Mouse (Mus musculus): ENCODE measurements around the gene Enc1. TPM values are rescaled to one million over a fixed set of nuclear protein-coding genes. Genes with fewer than 3 reads are reported as not detected.
A peak's percentile ranks its signal among the peaks of the same experiment; 100 is the strongest.

The Enc1 gene
- polyA plus RNA-seq, 1 experiment from 2014 or later = 8.2 TPM

GRCm38 (mm10) chr13:97234785-97235417 lies 6.0 kb upstream of the Enc1 start:
- ATAC-seq (replicated peaks; ENCODE audit: low FRiP score, low TSS enrichment, low read depth) = peak; percentile 41; the same call in 1 of the 2 replicates
- Histone ChIP-seq H3K9ac (ENCODE audit: low read length) (0 out of 2 replicates have a peak overlapping the region, but pooled peaks have one; percentile 11), H3K27me3 (replicated peaks; ENCODE audit: control insufficient read depth, insufficient read depth, low read length) (no peaks in the 10 kb centered on the region), H3K4me2 (ENCODE audit: low read length) (peak overlapping the region; percentile 44), H3K4me3 (ENCODE audit: low read depth, low read length) (peak overlapping the region; percentile 5; the same call in 1 of the 2 replicates), H3K4me1 (replicated peaks; ENCODE audit: control insufficient read depth, insufficient read depth, low read length) (peaks cover 17% of the 10 kb centered on the region), H3K27ac (ENCODE audit: low read depth) (no peak overlapping the region), H3K9me3 (ENCODE audit: control insufficient read depth, low read length) (no peaks in the 10 kb centered on the region), H3K36me3 (ENCODE audit: control insufficient read depth, insufficient read depth, low read length) (no peaks in the 10 kb centered on the region)
- peak; percentile 88 for DNase-seq (ENCODE audit: low spot score)
- 19% methylated on average over 17 of the region's 17 CpGs for WGBS

- ATAC-seq (replicated peaks; ENCODE audit: low FRiP score, low TSS enrichment, low read depth) (no peak), DNase-seq (ENCODE audit: low spot score) (no peak)
- Histone ChIP-seq H3K9me3 (ENCODE audit: control insufficient read depth, low read length) (no peaks in the 10 kb centered on the region), H3K9ac (ENCODE audit: low read length) (no peak overlapping the region), H3K4me1 (replicated peaks; ENCODE audit: control insufficient read depth, insufficient read depth, low read length) (peaks cover 20% of the 10 kb centered on the region), H3K4me3 (ENCODE audit: low read depth, low read length) (no peak overlapping the region), H3K27ac (ENCODE audit: low read depth) (no peak overlapping the region), H3K36me3 (ENCODE audit: control insufficient read depth, insufficient read depth, low read length) (no peaks in the 10 kb centered on the region), H3K27me3 (replicated peaks; ENCODE audit: control insufficient read depth, insufficient read depth, low read length) (no peaks in the 10 kb centered on the region), H3K4me2 (ENCODE audit: low read length) (no peak overlapping the region)
- 80% methylated on average over 6 of the region's 6 CpGs for WGBS
Measured at GRCm38 (mm10) chr13:97235911-97236310, 5.0 kb upstream of the Enc1 start.

- 60% methylated on average over 3 of the region's 3 CpGs for WGBS
- DNase-seq (ENCODE audit: low spot score) = no peak
- Histone ChIP-seq H3K4me2 (ENCODE audit: low read length) (no peak overlapping the region), H3K9me3 (ENCODE audit: control insufficient read depth, low read length) (no peaks in the 10 kb centered on the region), H3K27me3 (replicated peaks; ENCODE audit: control insufficient read depth, insufficient read depth, low read length) (no peaks in the 10 kb centered on the region), H3K4me3 (ENCODE audit: low read depth, low read length) (no peak overlapping the region), H3K27ac (ENCODE audit: low read depth) (peak overlapping the region; percentile 98), H3K36me3 (ENCODE audit: control insufficient read depth, insufficient read depth, low read length) (no peaks in the 10 kb centered on the region), H3K4me1 (replicated peaks; ENCODE audit: control insufficient read depth, insufficient read depth, low read length) (peaks cover 27% of the 10 kb centered on the region), H3K9ac (ENCODE audit: low read length) (no peak overlapping the region)
- no peak for ATAC-seq (replicated peaks; ENCODE audit: low FRiP score, low TSS enrichment, low read depth)
Measured at GRCm38 (mm10) chr13:97237700-97238099, 3.2 kb upstream of the Enc1 start.

GRCm38 (mm10) chr13:97238181-97238981 lies 2.5 kb upstream of the Enc1 start:
- ATAC-seq (replicated peaks; ENCODE audit: low FRiP score, low TSS enrichment, low read depth) (no peak), DNase-seq (ENCODE audit: low spot score) (peak; percentile 65)
- peak overlapping the region; percentile 20 for H3K4me2 ChIP-seq (ENCODE audit: low read length)
- WGBS = 31% methylated on average over 16 of the region's 16 CpGs
- no peaks in the 10 kb centered on the region for H3K27me3 ChIP-seq (replicated peaks; ENCODE audit: control insufficient read depth, insufficient read depth, low read length)
- no peaks in the 10 kb centered on the region for H3K9me3 ChIP-seq (ENCODE audit: control insufficient read depth, low read length)
- H3K9ac ChIP-seq (ENCODE audit: low read length) = no peak overlapping the region
- H3K4me3 ChIP-seq (ENCODE audit: low read depth, low read length) = no peak overlapping the region
- peak overlapping the region; percentile 98 for H3K27ac ChIP-seq (ENCODE audit: low read depth)
- H3K36me3 ChIP-seq (ENCODE audit: control insufficient read depth, insufficient read depth, low read length) = no peaks in the 10 kb centered on the region
- H3K4me1 ChIP-seq (replicated peaks; ENCODE audit: control insufficient read depth, insufficient read depth, low read length) = peaks cover 33% of the 10 kb centered on the region

- ATAC-seq (replicated peaks; ENCODE audit: low FRiP score, low TSS enrichment, low read depth) (no peak), DNase-seq (ENCODE audit: low spot score) (peak; percentile 77)
- Histone ChIP-seq H3K4me1 (replicated peaks; ENCODE audit: control insufficient read depth, insufficient read depth, low read length) (peaks cover 45% of the 10 kb centered on the region), H3K9ac (ENCODE audit: low read length) (no peak overlapping the region), H3K9me3 (ENCODE audit: control insufficient read depth, low read length) (no peaks in the 10 kb centered on the region), H3K27ac (ENCODE audit: low read depth) (peak overlapping the region; percentile 98), H3K36me3 (ENCODE audit: control insufficient read depth, insufficient read depth, low read length) (no peaks in the 10 kb centered on the region), H3K4me2 (ENCODE audit: low read length) (peak overlapping the region; percentile 90), H3K27me3 (replicated peaks; ENCODE audit: control insufficient read depth, insufficient read depth, low read length) (no peaks in the 10 kb centered on the region), H3K4me3 (ENCODE audit: low read depth, low read length) (no peak overlapping the region)
- WGBS = 7% methylated on average over 23 of the region's 23 CpGs
Measured at GRCm38 (mm10) chr13:97239343-97240180, 1.3 kb upstream of the Enc1 start.

GRCm38 (mm10) chr13:97240279-97240964 lies 483 bp upstream of the Enc1 start:
- DNase-seq (ENCODE audit: low spot score) (peak; percentile 92), ATAC-seq (replicated peaks; ENCODE audit: low FRiP score, low TSS enrichment, low read depth) (peak; percentile 67)
- Histone ChIP-seq H3K27me3 (replicated peaks; ENCODE audit: control insufficient read depth, insufficient read depth, low read length) (no peaks in the 10 kb centered on the region), H3K4me3 (ENCODE audit: low read depth, low read length) (peak overlapping the region; percentile 92), H3K36me3 (ENCODE audit: control insufficient read depth, insufficient read depth, low read length) (peaks cover 4% of the 10 kb centered on the region), H3K4me2 (ENCODE audit: low read length) (peak overlapping the region; percentile 90), H3K9ac (ENCODE audit: low read length) (peak overlapping the region; percentile 92), H3K9me3 (ENCODE audit: control insufficient read depth, low read length) (no peaks in the 10 kb centered on the region), H3K4me1 (replicated peaks; ENCODE audit: control insufficient read depth, insufficient read depth, low read length) (peaks cover 46% of the 10 kb centered on the region), H3K27ac (ENCODE audit: low read depth) (peak overlapping the region; percentile 98)
- WGBS = under 1% methylated on average over 35 of the region's 36 CpGs

GRCm38 (mm10) chr13:97241787-97242280 lies 929 bp downstream of the Enc1 start:
- WGBS = under 1% methylated on average over 20 of the region's 20 CpGs
- ATAC-seq (replicated peaks; ENCODE audit: low FRiP score, low TSS enrichment, low read depth) (no peak), DNase-seq (ENCODE audit: low spot score) (peak; percentile 72)
- H3K27me3 ChIP-seq (replicated peaks; ENCODE audit: control insufficient read depth, insufficient read depth, low read length) = no peaks in the 10 kb centered on the region
- H3K4me1 ChIP-seq (replicated peaks; ENCODE audit: control insufficient read depth, insufficient read depth, low read length) = peaks cover 46% of the 10 kb centered on the region
- H3K4me2 ChIP-seq (ENCODE audit: low read length) = peak overlapping the region; percentile 90
- peak overlapping the region; percentile 92 for H3K4me3 ChIP-seq (ENCODE audit: low read depth, low read length)
- H3K9me3 ChIP-seq (ENCODE audit: control insufficient read depth, low read length) = no peaks in the 10 kb centered on the region
- H3K9ac ChIP-seq (ENCODE audit: low read length) = peak overlapping the region; percentile 87
- peaks cover 19% of the 10 kb centered on the region for H3K36me3 ChIP-seq (ENCODE audit: control insufficient read depth, insufficient read depth, low read length)
- peak overlapping the region; percentile 98 for H3K27ac ChIP-seq (ENCODE audit: low read depth)

GRCm38 (mm10) chr13:97242716-97243115 lies 1.8 kb downstream of the Enc1 start:
- ATAC-seq (replicated peaks; ENCODE audit: low FRiP score, low TSS enrichment, low read depth) (no peak), DNase-seq (ENCODE audit: low spot score) (no peak)
- Histone ChIP-seq H3K9ac (ENCODE audit: low read length) (peak overlapping the region; percentile 87), H3K27me3 (replicated peaks; ENCODE audit: control insufficient read depth, insufficient read depth, low read length) (no peaks in the 10 kb centered on the region), H3K4me2 (ENCODE audit: low read length) (peak overlapping the region; percentile 90), H3K27ac (ENCODE audit: low read depth) (no peak overlapping the region), H3K9me3 (ENCODE audit: control insufficient read depth, low read length) (no peaks in the 10 kb centered on the region), H3K4me1 (replicated peaks; ENCODE audit: control insufficient read depth, insufficient read depth, low read length) (peaks cover 43% of the 10 kb centered on the region), H3K36me3 (ENCODE audit: control insufficient read depth, insufficient read depth, low read length) (peaks cover 27% of the 10 kb centered on the region), H3K4me3 (ENCODE audit: low read depth, low read length) (peak overlapping the region; percentile 92)
- 10% methylated on average over 6 of the region's 6 CpGs for WGBS

All from intestine, embryonic 14.5 days (tissue).